Mouse (Mus musculus): ENCODE data around the gene Btbd35f22.
"Not testable (repeated sequence)": the region's sequence is repeated elsewhere in the genome, so short reads cannot be mapped to it uniquely, and the experiment has no call there.

Btbd35f22 gene

GRCm38 (mm10) chrX:32047529-32047928 is at the start of gene Btbd35f22:
TSS of gene Btbd35f22 (plus strand) at chrX:32047829.
- DNase-seq (ENCODE audit: low spot score in 2 of 2): not testable (repeated sequence)

Measured in right cerebral cortex, adult 2 months (tissue).